Mouse (Mus musculus): ENCODE measurements around the gene Galnt6.

Galnt6 gene

DNA sequence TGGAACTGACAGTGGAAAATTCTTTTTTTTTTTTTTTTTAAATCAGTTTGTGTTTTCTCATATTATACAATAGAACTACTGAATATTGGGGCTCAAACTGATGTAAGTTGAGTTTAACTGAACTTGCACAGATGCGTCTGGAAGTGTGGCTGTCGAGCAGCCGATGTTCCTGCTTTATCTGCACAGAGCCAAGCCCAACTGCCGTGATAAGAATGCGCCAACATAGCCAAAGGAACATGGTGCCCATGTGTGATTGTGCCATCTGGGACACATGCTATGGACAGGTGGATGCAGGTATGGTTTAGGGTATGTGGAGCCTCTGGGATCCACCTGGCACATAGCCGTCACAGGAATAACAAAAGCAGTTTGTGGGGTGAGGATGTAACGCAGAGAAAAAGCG, 43.3 kb downstream of the Galnt6 start:
- DNase-seq (ENCODE audit: low read depth, low spot score) = no peak

DNA sequence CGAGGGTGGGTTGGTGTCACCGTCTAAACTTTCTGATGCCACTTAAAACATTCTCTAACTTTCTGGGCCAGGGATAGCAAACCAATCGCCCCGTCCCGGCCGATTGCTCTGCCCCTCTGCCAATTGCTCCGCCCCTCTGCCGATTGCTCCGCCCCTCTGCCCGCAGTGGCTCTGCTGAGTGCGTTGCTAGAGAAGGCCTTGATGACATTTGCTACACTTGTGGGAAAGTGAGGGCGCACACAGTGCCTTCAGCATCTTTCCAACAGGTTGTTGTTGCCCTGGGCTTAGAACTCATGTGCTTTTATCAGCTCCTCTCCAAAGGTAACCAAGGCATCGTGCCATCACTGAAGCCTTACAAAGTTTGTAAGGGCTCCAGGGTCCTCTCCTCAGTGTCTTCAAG, 43.9 kb downstream of the Galnt6 start:
- no peak for DNase-seq (ENCODE audit: low read depth, low spot score)

DNA sequence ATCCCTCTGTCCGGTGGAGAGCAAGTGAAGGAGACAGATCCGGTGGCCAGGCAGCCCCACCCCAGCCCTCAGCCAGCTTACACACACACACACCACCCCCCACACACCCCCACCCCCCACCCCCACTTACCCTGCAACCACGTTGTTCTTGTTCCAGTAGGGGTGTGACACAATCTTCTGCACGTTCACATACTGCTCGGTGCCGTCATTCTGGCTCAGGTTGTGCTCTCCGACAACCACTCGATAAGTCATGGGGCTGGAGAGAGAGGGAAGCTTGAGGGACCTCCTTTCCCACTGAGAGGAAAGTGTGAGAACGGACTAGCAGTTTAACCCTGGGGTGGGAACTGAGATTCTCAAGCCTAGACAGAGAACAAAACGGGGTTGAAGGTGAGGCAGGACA, 44.7 kb downstream of the Galnt6 start:
- DNase-seq (ENCODE audit: low read depth, low spot score) = no peak

DNA sequence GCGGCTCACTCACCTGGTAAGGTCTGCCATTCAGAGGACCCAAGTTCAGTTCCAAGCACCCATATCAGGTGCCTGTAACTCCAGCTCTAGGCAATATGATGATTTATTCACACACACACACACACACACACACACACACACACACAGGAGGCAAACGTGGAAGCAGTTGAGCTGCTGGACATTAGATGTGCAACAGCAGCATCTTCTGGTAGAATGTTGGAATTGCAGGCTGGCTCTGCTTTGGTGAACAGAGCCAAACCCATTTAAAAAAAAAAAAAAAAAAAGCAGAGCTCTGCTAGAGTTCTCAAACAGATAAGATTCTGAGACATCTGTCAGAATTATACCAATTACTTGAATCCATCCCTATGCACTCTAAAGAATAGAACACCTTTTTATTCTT, 46.1 kb downstream of the Galnt6 start:
- peak; percentile 66 for DNase-seq (ENCODE audit: low read depth, low spot score)

DNA sequence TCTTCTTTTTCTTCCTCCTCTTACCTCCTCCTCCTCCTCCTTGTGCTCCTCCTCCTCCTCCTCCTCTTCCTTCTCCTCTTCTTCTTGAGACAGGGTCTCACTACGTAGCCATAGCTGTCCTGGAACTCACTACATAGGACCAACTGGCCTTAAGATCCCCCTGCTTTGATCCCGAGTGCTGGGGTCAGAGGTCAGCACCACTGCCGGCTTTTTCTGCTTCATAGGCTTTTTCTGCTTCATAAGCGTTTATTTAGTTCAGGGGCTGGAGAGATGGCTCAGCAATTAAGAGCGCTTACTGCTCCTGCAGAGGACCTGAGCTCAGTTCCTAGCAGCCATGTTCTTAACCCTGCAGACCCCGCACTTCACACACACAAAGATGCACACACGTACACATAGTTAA, 47.4 kb downstream of the Galnt6 start:
- DNase-seq (ENCODE audit: low read depth, low spot score) = no peak

DNA sequence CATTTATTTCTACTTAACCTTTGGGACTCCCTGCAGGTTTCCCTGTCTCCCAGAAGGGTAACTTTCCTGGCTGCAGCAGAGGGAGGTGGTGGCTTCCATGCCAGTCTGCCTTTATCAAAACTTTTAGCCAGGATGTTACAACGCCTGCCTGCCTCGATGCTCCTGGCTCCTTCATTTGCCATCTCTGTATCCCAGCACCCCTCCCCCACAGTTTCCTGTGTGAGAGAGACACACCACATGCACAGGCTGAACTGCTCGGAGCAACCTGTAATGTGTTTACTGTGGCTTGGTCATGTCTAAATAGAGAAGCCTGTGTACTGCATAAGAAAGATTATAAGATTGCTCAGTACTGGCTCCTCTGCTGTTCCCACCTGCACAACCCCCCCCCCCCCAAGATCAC, 48.8 kb downstream of the Galnt6 start:
- no peak for DNase-seq (ENCODE audit: low read depth, low spot score)

DNA sequence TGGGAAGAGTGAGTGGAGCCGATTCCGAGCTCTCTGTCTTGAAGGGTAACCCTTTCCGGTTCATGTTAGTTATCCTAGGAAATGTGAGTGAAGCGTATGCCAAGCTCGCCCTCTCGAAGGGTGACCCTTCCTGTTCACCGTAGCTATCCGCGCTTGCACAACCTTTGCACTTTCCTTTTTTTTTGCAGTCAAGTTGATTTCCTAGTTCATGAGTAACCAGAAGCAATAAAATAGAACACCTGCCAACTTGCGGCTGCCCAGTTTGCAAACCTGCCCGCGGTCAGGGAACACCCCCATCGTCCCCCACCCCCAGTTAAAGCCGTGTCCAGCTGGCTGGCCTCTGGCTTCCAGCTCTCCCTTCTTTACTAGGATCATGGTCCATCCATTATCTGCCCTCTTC, 50.2 kb downstream of the Galnt6 start:
- DNase-seq (ENCODE audit: low read depth, low spot score) = no peak

DNA sequence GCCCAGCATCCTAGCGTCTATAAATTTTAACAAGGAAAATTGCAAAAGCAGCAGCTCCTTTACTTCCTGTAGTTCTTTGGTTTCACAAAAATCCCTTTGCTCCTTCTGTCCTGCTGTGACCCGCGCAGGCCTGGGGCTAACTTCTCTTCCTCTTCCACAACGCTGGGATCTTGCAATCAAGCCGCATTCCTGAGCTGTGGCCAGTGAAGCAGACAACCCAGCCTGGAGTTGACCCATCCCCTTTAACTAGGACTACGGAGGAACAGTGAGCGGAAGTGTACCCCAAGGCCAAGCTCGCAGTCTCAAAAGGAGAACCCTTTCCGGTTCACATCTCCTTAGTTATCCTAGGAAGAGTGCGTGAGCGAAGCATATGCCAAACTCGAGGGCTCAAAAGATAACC, 50.6 kb downstream of the Galnt6 start:
- DNase-seq (ENCODE audit: low read depth, low spot score) = no peak

DNA sequence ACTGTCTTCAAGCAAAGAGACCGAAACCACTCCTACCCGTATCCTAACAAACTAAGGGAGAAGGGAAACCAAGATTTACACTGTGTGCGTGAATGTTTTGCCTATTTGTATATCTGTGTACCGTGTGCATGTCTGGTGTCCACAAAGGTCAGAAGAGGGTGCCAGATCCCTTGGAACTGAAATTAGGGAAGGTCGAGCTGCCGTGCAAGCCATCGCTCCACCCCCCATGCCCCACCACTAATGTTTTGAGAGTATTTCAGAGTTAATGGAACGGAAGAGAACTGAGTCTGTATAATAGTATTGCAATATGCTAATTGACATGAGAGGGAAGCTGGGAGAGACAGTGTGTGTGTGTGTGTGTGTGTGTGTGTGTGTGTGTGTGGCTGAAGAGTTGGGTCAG, 51.5 kb downstream of the Galnt6 start:
- no peak for DNase-seq (ENCODE audit: low read depth, low spot score)

DNA sequence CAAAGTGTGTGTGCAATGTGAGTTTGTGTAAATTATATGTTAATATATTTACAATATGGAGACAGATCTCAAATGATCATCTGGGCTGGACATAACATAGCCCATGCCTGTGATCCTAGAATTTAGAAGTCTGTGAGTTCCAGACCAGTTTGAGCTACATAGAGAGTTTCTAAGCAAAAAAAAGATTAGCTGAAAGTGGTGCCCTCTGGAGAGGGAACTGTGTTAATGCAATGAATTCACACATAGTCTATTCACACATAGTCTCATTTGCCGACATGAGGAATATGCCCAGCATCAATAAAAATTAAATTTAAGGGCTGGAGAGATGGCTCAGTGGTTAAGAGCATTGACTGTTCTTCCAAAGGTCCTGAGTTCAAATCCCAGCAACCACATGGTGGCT, 52.7 kb downstream of the Galnt6 start:
- no peak for DNase-seq (ENCODE audit: low read depth, low spot score)

DNA sequence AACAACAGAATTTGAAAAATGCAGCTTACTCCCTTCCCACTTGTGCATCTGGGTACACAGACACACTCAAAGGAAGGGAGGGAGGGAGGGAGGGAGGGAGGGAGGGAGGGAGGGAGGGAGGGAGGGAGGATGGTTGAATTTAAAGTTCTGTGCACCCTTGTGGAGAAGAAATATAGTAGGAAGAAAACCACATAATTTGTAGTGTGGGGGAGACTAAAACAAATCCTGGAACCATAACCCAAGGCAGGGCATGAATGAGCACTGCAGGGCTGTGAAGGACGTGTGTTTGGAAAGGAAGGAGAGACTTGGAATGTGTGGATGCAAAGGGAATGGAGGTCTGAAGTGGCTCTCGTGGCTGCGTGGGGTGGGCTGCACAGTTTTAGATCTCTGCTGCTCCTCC, 53.7 kb downstream of the Galnt6 start:
- DNase-seq (ENCODE audit: low read depth, low spot score) = no peak

DNA sequence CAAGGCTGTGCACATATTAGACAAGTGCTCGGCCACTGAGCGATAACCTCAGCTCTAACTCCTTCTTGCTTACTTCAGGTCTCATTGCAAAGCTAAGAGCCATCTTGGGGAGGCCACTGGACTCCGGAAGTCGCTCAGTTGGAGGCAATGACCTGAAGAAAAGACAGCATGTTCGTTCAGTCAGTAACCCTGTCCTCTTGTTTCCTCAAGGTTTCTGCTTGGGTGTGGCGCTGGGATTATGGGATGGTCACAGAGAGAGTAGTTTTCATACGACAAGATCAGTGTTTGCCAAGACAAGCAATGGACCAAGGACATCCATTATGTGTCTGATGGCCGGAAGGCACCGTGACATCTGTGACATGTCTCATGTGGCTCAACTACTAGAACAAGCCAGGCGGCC, 54.6 kb downstream of the Galnt6 start:
- DNase-seq (ENCODE audit: low read depth, low spot score) = no peak

DNA sequence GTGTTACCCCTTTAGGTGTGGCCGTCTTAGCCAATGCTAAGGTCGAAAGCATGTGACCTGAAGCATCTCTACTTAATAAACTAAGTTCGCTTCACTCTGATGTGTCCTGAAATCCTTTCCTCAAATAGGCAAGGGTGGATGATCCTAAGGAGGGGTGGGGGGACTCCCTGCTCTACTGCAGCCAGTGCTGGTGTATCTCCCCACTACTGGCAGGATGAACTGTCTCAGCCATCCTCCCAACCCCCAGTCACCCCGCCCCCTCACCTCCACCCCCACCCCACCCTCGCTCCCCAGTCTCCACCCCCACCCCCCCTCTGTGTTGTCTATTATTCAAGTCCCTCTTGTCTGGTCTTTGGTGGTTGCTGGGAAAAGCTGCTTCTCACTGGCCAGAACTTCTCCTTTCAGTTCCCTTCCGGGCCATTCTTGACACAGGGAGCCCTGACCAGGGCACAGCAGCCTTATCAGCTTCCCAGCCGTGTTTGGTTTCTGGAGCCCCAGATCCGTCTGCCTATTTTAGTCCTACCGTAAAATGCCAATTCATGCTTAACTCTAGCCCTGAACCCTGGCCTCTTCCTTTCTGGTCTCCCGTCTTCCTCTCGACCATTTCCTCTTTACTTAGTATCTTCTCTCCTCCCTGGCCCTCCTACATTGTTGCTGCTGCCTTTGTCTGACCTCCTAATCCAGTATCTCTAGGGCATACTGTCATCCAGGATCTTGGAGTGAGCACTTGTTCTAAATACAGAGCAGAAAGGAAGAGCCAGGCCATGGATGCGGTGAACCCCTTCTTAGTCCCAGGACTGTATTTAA, 55.4 kb downstream of the Galnt6 start:
- peak; percentile 62 for DNase-seq (ENCODE audit: low read depth, low spot score)

DNA sequence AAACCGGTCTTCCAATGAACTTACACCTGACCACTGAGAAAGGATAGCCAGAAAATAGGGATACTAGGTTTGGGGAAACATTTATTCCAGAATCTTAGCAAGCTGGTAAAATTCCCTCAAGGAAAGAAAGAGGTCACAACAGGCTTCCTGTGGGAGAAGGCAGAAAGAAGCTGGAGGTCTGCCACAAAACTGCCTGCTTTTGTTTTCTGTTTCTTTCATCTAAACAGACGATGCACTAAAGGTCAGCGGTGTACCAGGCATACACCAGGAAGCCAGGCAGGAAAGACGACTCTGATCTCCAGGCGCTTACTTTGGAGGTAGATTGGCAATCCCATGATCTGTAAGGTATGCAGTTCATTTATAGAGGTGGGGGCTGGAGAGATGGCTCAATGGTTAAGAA, 58.3 kb downstream of the Galnt6 start:
- no peak for DNase-seq (ENCODE audit: low read depth, low spot score)

DNA sequence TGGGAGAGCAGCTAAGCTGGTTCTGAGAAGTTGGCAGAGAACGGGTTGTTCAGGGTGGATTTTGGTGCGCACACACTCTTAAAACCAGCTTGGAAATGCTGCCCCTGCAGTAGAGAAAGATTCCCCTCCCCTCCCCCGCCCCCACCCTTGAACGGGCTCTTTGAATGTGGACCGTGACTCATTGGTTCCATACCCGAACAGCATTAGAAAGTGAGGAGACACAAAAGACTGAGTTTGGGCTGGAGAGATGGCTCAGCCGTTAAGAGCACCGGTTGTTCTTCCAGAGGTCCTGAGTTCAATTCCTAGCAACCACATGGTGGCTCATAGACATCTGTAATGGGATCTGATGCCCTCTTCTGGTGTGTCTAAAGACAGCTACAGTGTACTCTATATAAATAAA, 59.2 kb downstream of the Galnt6 start:
- no peak for DNase-seq (ENCODE audit: low read depth, low spot score)

DNA sequence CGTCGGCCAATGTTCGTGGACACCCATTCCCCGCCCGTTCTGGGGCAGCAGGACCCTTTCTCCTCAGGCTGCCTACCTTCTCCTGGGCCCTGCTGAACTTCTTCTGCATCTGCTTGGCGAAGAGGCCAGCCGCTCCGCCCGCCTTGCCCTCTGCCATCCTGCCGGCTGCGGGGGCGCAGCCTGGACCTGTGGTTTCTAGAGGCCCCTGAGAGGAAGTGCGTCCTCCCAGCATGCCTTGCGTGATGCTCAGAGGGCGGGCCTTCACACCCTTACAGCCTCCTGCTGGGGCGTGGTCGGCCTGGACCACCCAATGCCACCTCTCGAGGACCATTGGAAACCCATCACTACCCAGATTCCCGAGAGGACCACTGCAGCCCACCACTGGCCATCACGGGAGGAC, 59.8 kb downstream of the Galnt6 start, which contains the start of gene Bin2:
Gene Bin2, minus strand, starts transcription at position 217 of the 400 bp plus-strand sequence.
- DNase-seq (ENCODE audit: low read depth, low spot score) = no peak

DNA sequence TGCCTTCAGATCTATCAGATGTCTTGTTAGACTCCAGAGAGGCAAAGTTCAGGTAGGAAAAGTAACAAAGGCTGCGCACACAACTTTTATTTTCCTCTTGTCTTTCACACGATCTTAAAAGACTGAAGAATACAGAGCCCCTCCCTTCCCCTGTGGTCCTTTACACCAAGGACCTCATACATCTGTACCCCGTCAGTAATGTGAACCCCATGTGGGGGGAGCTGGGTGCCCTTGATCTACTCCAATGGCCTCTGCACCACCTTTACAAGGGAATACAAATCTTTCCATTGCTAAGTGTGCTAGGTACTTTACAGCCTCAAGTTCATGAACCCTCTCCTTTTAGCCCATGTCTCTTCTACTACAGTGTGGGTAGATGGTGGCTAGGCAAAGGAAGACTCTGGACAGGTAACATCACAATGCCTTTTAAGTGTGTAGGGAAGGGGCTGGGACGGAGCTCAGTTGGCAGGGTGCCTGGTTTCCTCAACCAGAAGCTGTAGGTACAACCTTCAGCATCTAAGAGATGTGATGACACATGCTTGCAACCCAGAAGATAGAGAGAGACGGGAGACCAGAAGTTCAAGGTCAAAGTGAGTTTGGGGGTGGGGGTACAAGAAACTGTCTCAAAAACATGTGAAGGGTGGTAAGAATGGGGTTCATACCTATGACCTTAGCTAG, 61.2 kb downstream of the Galnt6 start:
- DNase-seq (ENCODE audit: low read depth, low spot score) = no peak

DNA sequence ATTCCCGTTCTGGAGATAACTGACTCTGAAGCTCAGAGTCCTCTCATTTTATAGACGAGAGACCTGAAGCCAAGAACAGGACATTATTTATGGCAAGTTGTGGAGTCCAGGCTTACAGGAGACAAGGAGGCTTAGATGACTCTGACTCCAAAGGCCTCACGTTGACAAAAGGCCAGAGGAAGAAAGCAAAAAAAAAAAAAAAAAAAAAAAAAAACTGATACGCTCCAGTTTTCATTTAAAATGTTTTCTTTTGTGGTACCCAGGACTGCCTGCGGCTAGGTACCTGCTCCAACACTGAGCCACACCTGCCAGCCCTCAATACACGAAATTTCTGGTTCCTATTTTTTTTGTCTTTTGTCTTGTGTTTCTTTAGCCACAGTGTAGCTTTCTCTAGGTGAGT, 61.8 kb downstream of the Galnt6 start:
- DNase-seq (ENCODE audit: low read depth, low spot score) = no peak

DNA sequence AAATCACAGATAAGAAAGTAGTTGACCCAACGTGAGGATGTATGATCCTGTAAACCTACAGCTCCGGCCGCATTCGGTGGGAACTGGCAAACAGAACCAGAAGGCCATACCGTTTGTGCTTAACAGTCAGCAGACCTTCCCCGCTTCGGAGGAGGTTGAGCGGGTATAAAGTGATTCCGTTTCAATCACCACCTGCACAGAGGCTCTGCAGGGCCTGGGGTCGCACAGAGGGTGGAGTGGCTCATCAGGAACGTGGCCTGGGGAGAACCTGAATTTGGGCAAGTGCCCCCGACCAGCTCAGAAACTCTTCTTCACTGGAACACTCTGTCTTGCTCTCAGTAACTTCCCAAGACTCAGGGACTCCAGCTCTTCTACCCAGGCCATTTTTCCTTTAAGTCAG, 62.3 kb downstream of the Galnt6 start:
- no peak for DNase-seq (ENCODE audit: low read depth, low spot score)

DNA sequence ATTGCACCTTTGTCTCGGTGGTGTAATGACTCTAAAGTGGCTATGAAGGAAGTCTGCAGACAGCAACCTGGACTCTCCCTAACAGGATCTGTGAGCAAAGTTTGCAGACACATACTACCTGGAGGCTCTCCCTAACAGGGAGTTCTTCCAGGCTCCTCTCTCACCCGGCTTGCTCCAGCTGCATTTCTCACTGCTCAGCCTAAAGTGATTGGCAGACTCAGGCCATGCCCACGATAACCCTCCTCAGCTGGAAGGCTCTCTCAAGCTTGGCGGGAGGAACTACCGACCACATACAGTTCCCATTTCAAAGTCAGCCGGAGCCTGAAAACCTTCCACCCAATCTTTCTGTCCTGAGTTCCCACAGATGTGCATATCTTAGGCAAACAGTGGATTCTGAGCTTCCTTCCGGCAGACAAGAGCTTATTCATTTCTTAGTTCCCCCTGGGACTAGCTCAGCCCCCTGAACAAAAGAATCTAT, 62.9 kb downstream of the Galnt6 start:
- no peak for DNase-seq (ENCODE audit: low read depth, low spot score)

DNA sequence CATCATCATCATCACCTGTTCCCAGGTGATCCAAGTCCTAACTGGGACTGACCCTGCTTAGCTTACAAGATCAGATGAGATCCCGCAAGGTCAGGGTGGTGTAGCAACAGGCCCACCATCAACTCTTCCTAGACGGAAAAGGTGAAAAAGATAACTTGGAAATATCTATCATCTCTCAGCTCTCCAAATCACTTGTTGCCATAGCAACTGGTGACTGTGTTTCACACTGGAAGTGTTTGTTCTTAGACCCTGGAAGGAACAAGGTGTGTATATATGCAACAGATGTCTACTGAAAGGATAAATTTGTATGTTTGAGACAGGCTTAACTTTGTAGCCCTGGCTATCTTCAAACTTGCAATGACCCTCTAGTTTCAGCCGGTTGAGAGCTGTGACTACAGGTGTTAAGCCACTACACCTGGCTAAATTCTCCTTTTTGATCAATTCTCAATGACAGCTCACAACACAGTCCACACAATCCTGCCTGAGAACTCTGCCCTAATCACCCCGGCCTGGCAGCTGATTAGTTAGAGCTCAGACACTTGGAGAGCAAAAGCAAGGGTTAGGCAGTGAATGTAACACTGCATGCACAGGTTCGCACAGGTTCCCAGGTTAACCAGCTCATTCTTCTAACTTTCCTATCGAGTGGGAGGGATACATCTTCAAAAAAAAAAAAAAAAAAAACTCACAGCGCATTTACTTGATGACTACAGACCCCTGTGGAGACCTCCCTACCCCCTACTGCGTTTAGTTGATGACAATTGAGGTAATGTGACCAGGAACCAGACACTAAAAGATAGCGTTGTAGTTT, 63.6 kb downstream of the Galnt6 start:
- DNase-seq (ENCODE audit: low read depth, low spot score) = no peak

DNA sequence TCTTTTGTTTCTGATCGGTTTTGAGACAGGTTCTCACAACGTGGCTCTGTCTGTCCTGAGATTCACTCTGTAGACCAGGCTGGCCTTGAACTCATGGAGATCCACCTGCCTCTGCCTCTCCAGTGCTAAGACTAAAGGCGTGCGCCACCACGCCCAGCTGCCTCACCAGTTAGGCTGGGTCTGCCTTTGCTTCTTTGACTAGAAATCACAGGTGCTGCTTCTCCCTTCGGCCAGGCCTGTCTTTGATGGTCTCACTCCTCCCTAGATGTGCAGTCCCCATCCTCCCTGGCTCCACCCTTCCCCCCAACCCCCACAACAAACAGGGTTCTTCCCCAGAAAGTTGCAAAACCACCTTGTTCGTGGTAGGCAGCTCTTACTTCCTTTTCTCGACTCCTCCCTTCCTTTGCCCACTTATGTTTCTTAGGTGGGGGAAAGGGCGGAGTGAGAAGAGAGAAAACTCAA, 64.3 kb downstream of the Galnt6 start:
- DNase-seq (ENCODE audit: low read depth, low spot score) = no peak
